Mouse (Mus musculus) spleen, adult 18-20 months (tissue): Measurements from ENCODE around the gene Qrich2.

Experiments used
- DNase-seq, 2 experiments: peaks; one replicate each; pipeline ENCODE4 v3.0.0; 2022; ENCODE audit warnings: mixed read lengths in 2 of 2

Gene Qrich2

GRCm38 (mm10) chr11:116443311-116443710, 22.7 kb downstream of the Qrich2 start:
- no peak for DNase-seq

- DNase-seq = no peak
Measured at GRCm38 (mm10) chr11:116442867-116443177, 23.2 kb downstream of the Qrich2 start.

GRCm38 (mm10) chr11:116442129-116442866, 23.7 kb downstream of the Qrich2 start:
- DNase-seq = no peak

- no peak for DNase-seq
Measured at GRCm38 (mm10) chr11:116440408-116441068, 25.5 kb downstream of the Qrich2 start.

- peak; percentile 39 to 46 for DNase-seq
Measured at GRCm38 (mm10) chr11:116439269-116440240, 26.5 kb downstream of the Qrich2 start.

- DNase-seq = no peak
Measured at GRCm38 (mm10) chr11:116437541-116437940, 28.5 kb downstream of the Qrich2 start.

GRCm38 (mm10) chr11:116436725-116437331, 29.2 kb downstream of the Qrich2 start:
- no peak for DNase-seq

GRCm38 (mm10) chr11:116435992-116436724, 29.9 kb downstream of the Qrich2 start:
- no peak for DNase-seq

GRCm38 (mm10) chr11:116434967-116435752, 30.9 kb downstream of the Qrich2 start:
- no peak for DNase-seq

- DNase-seq = peak; percentile 47 to 59
Measured at GRCm38 (mm10) chr11:116434287-116434966, 31.6 kb downstream of the Qrich2 start.

GRCm38 (mm10) chr11:116433356-116434286, 32.4 kb downstream of the Qrich2 start, which contains the start of gene Ubald2:
Ubald2 (plus strand) TSS chr11:116434094.
- peak; percentile 95 to 99 for DNase-seq

GRCm38 (mm10) chr11:116432593-116433355, 33.3 kb downstream of the Qrich2 start:
- DNase-seq = no peak

GRCm38 (mm10) chr11:116432127-116432526, 33.9 kb downstream of the Qrich2 start:
- DNase-seq = no peak

- DNase-seq = no peak
Measured at GRCm38 (mm10) chr11:116431428-116432077, 34.5 kb downstream of the Qrich2 start.

GRCm38 (mm10) chr11:116430723-116431427, 35.2 kb downstream of the Qrich2 start:
- DNase-seq = no peak

GRCm38 (mm10) chr11:116429862-116430613, 36.0 kb downstream of the Qrich2 start:
- no peak for DNase-seq
